Comparison of ENCODE assay signal across 21 mouse cellular contexts in the genomic region with DNA sequence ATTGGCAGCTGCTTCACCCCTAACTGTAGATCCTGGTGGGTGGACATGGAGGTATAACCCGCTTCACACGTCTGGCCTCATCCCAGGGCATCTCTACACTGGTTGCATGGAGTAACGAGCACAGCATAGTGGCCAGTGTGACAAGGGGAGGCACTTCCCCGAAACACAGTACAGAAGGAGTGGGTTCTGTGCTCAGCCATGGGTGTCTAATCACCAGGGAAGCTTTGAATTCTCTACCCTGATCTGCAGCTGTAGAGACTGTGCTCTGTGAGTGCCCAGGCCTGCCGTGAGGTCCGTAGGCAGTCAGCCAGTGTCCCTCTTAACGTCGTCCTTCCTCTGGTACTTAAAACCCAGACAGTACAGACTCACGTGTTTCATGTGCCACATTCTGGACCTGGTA. TPM values are rescaled to one million over a fixed set of nuclear protein-coding genes. Genes with fewer than 3 reads are reported as not detected.
DNase-seq lines count a peak whose midpoint lies in the region; ATAC-seq lines count a peak whose summit lies in the region.
"Had no signal": no experiment of that assay in that cellular context is flagged by ENCODE, and none has a peak within 500 bp of the region (broad histone marks: within the 10 kb centered on the region; RNA-seq: fewer than 3 reads in every experiment).

No protein-coding gene starts in this region.

- no peak overlapping the region for H3K4me3 ChIP-seq in forebrain, embryonic 10.5 days
- no peak overlapping the region for H3K4me3 ChIP-seq in forebrain, embryonic 15.5 days
- no peak overlapping the region for H3K4me3 ChIP-seq in kidney, embryonic 15.5 days (replicated peaks)
- no peak overlapping the region for H3K4me3 ChIP-seq in midbrain, embryonic 13.5 days (replicated peaks)
- H3K4me3 ChIP-seq in midbrain, embryonic 14.5 days (replicated peaks; ENCODE audit: low read depth, low read length) = no peak overlapping the region
- H3K4me3 ChIP-seq: heart, adult 2 months; heart, embryonic 15.5 days had no signal

- no peak overlapping the region for H3K4me2 ChIP-seq in forebrain, embryonic 15.5 days (replicated peaks)
- H3K4me2 ChIP-seq in kidney, embryonic 15.5 days = no peak overlapping the region
- H3K4me2 ChIP-seq in midbrain, embryonic 13.5 days (replicated peaks) = no peak overlapping the region
- H3K4me2 ChIP-seq in midbrain, embryonic 14.5 days (ENCODE audit: low read length) = no peak overlapping the region
- H3K4me2 ChIP-seq: heart, embryonic 11.5 days; heart, embryonic 15.5 days; hindbrain, embryonic 14.5 days had no signal

- 0 out of 2 replicates have a peak overlapping the region, but pooled peaks have one; percentile 44 for H3K27ac ChIP-seq in forebrain, embryonic 10.5 days
- H3K27ac ChIP-seq in forebrain, embryonic 15.5 days (replicated peaks) = no peak overlapping the region
- H3K27ac ChIP-seq in kidney, embryonic 15.5 days = peak overlapping the region; percentile 15; the same call in 1 of the 2 replicates
- no peak overlapping the region for H3K27ac ChIP-seq in midbrain, embryonic 13.5 days
- no peak overlapping the region for H3K27ac ChIP-seq in midbrain, embryonic 14.5 days (replicated peaks; ENCODE audit: low read depth, low read length)
- H3K27ac ChIP-seq: heart, adult 2 months; heart, embryonic 15.5 days; hindbrain, embryonic 14.5 days had no signal

- H3K27me3 ChIP-seq in forebrain, embryonic 10.5 days (ENCODE audit: poor library complexity, severe bottlenecking) = no peaks in the 10 kb centered on the region
- H3K27me3 ChIP-seq in forebrain, embryonic 15.5 days = no peaks in the 10 kb centered on the region
- no peaks in the 10 kb centered on the region for H3K27me3 ChIP-seq in kidney, embryonic 15.5 days
- no peaks in the 10 kb centered on the region for H3K27me3 ChIP-seq in midbrain, embryonic 13.5 days
- H3K27me3 ChIP-seq in midbrain, embryonic 14.5 days (ENCODE audit: control insufficient read depth, insufficient read depth, low read length) = no peaks in the 10 kb centered on the region
- H3K27me3 ChIP-seq: heart, embryonic 15.5 days had no signal

- no peaks in the 10 kb centered on the region for H3K9me3 ChIP-seq in forebrain, embryonic 10.5 days
- H3K9me3 ChIP-seq in forebrain, embryonic 15.5 days = no peaks in the 10 kb centered on the region
- H3K9me3 ChIP-seq in kidney, embryonic 15.5 days (replicated peaks) = no peaks in the 10 kb centered on the region
- H3K9me3 ChIP-seq in midbrain, embryonic 13.5 days = no peaks in the 10 kb centered on the region
- H3K9me3 ChIP-seq in midbrain, embryonic 14.5 days (ENCODE audit: control insufficient read depth, low read length) = no peaks in the 10 kb centered on the region
- H3K9me3 ChIP-seq: heart, embryonic 15.5 days had no signal

- H3K9ac ChIP-seq in forebrain, embryonic 15.5 days (replicated peaks) = no peak overlapping the region
- no peak overlapping the region for H3K9ac ChIP-seq in kidney, embryonic 15.5 days
- no peak overlapping the region for H3K9ac ChIP-seq in midbrain, embryonic 13.5 days (replicated peaks)
- H3K9ac ChIP-seq in midbrain, embryonic 14.5 days (replicated peaks; ENCODE audit: low read length) = no peak overlapping the region
- H3K9ac ChIP-seq: heart, embryonic 15.5 days; hindbrain, embryonic 14.5 days had no signal

- DNase-seq in forebrain, embryonic 10.5 days (ENCODE audit: extremely low spot score, low spot score) = no peak
- DNase-seq in kidney, adult 8-10 months = no peak
- no peak for DNase-seq in midbrain, embryonic 14.5 days
- no peak for DNase-seq in urinary bladder, postnatal 25 days (ENCODE audit: low spot score)
- no peak for DNase-seq in layer of hippocampus, adult 18-20 months (ENCODE audit: low spot score in 2 of 2)
- DNase-seq: adrenal gland, postnatal 10 days; B cell, adult 2 months; cerebellum, adult 11 months; cerebellum, adult 8-10 months; cerebellum, postnatal 14 days; gastrocnemius, postnatal 10 days; heart, adult 2 months; heart, postnatal 14 days had no signal

- H3K4me1 ChIP-seq in forebrain, embryonic 10.5 days = peaks cover 12% of the 10 kb centered on the region; the same call in 1 of the 2 replicates
- H3K4me1 ChIP-seq in forebrain, embryonic 15.5 days = no peaks in the 10 kb centered on the region
- peaks cover 22% of the 10 kb centered on the region for H3K4me1 ChIP-seq in kidney, embryonic 15.5 days
- no peaks in the 10 kb centered on the region for H3K4me1 ChIP-seq in midbrain, embryonic 13.5 days (replicated peaks)
- H3K4me1 ChIP-seq in midbrain, embryonic 14.5 days (ENCODE audit: control insufficient read depth, insufficient read depth, low read length) = no peaks in the 10 kb centered on the region
- H3K4me1 ChIP-seq: heart, embryonic 15.5 days had no signal

- peaks cover 98% of the 10 kb centered on the region for H3K36me3 ChIP-seq in forebrain, embryonic 10.5 days (replicated peaks)
- peaks cover 71% of the 10 kb centered on the region for H3K36me3 ChIP-seq in forebrain, embryonic 15.5 days
- peaks cover 81% of the 10 kb centered on the region for H3K36me3 ChIP-seq in kidney, embryonic 15.5 days
- H3K36me3 ChIP-seq in midbrain, embryonic 13.5 days = peaks cover 89% of the 10 kb centered on the region
- peaks cover 92% of the 10 kb centered on the region for H3K36me3 ChIP-seq in midbrain, embryonic 14.5 days (ENCODE audit: control insufficient read depth, insufficient read depth, low read length)

- WGBS in forebrain, embryonic 10.5 days = 79% methylated on average over 9 of the region's 9 CpGs
- 70% methylated on average over 9 of the region's 9 CpGs for WGBS in forebrain, embryonic 15.5 days
- 42% methylated on average over 9 of the region's 9 CpGs for WGBS in kidney, embryonic 15.5 days
- 55% methylated on average over 9 of the region's 9 CpGs for WGBS in midbrain, embryonic 13.5 days
- WGBS in midbrain, embryonic 14.5 days = 42% methylated on average over 9 of the region's 9 CpGs

- no peak for ATAC-seq in forebrain, embryonic 15.5 days (replicated peaks)
- ATAC-seq in kidney, embryonic 15.5 days (replicated peaks; ENCODE audit: low FRiP score) = peak; percentile 59
- ATAC-seq in midbrain, embryonic 13.5 days = peak; percentile 43; the same call in 1 of the 2 replicates
- ATAC-seq in midbrain, embryonic 14.5 days (ENCODE audit: low FRiP score, low TSS enrichment) = no peak
- ATAC-seq: CD4-positive, CD25-positive, alpha-beta regulatory T cell, adult 4 months; forebrain, embryonic 14.5 days had no signal

RNA-seq across cellular contexts. Expression of a gene that starts 54.6 kb away (rescaled TPM):
- polyA plus RNA-seq in forebrain, embryonic 10.5 days (2016; fragmentation: Nextera tagmentation; extraction: Ambion mirVana) = 17.8 and 21.4 TPM in 2 replicates
- polyA plus RNA-seq in forebrain, embryonic 15.5 days (2015; fragmentation: Nextera tagmentation; extraction: Ambion mirVana) = 107 and 111 TPM in 2 replicates
- 36.7 and 41.8 TPM in 2 replicates for polyA plus RNA-seq in kidney, embryonic 15.5 days (2015; fragmentation: Nextera tagmentation; extraction: Ambion mirVana)
- polyA plus RNA-seq in midbrain, embryonic 13.5 days (2015; fragmentation: Nextera tagmentation; extraction: Ambion mirVana) = 41.9 and 61.9 TPM in 2 replicates
- polyA plus RNA-seq in midbrain, embryonic 14.5 days (2014; fragmentation: Nextera tagmentation; extraction: Ambion mirVana) = 104 and 117 TPM in 2 replicates
- total RNA-seq in layer of hippocampus, adult 18-20 months (2021) = 100 to 1,000 TPM; 839 to 867 TPM

Comparison
In these comparisons a context has a peak if more than half of its experiments do, and no peak if none do; other contexts are left out.
1. H3K27ac ChIP-seq: peak in forebrain, embryonic 10.5 days (single experiment) and kidney, embryonic 15.5 days (single experiment); none in forebrain, embryonic 15.5 days (single experiment), midbrain, embryonic 13.5 days (single experiment) and midbrain, embryonic 14.5 days (single experiment).
2. ATAC-seq: peak in kidney, embryonic 15.5 days (single experiment) and midbrain, embryonic 13.5 days (single experiment); none in forebrain, embryonic 15.5 days (single experiment) and midbrain, embryonic 14.5 days (single experiment).